Mouse (Mus musculus): Measurements from ENCODE around the gene Extl1. TPM values are rescaled to one million over a fixed set of nuclear protein-coding genes. Genes with fewer than 3 reads are reported as not detected.
A peak's percentile ranks its signal among the peaks of the same experiment; 100 is the strongest.

Gene Extl1
- polyA plus RNA-seq, 1 experiment = 8.9 TPM

GRCm38 (mm10) chr4:134365280-134365679, 18.4 kb downstream of the Extl1 start:
- WGBS = 7% methylated on average over 5 of the region's 5 CpGs

GRCm38 (mm10) chr4:134362586-134362985, 21.1 kb downstream of the Extl1 start:
- WGBS = under 1% methylated on average over 9 of the region's 9 CpGs
- TF ChIP-seq POLR2A (IDR thresholded peaks at IDR 0.05; ENCODE audit: control insufficient read depth, extremely low read depth, insufficient read depth, low read length, poor library complexity) (no peak), CTCF (IDR thresholded peaks at IDR 0.05; ENCODE audit: borderline replicate concordance, control insufficient read depth, extremely low read depth, insufficient read depth, low read length, poor library complexity) (no peak)

More at GRCm38 (mm10) chr4:134365280-134365679, 18.4 kb downstream of the Extl1 start:
- no peaks in the 10 kb centered on the region for H3K36me3 ChIP-seq (ENCODE audit: control insufficient read depth, insufficient read depth, low read length)
- no peak for TF ChIP-seq CTCF (IDR thresholded peaks at IDR 0.05; ENCODE audit: borderline replicate concordance, control insufficient read depth, extremely low read depth, insufficient read depth, low read length, poor library complexity)
- no peak for TF ChIP-seq POLR2A (IDR thresholded peaks at IDR 0.05; ENCODE audit: control insufficient read depth, extremely low read depth, insufficient read depth, low read length, poor library complexity)
- H3K27ac ChIP-seq (ENCODE audit: control insufficient read depth, insufficient read depth, low read length) = no peak overlapping the region
- DNase-seq = no peak
- H3K4me1 ChIP-seq (replicated peaks; ENCODE audit: control insufficient read depth, insufficient read depth, low read length) = peaks cover 38% of the 10 kb centered on the region
- H3K27me3 ChIP-seq (ENCODE audit: control insufficient read depth, insufficient read depth, low read length) = no peaks in the 10 kb centered on the region
- H3K4me3 ChIP-seq (ENCODE audit: control insufficient read depth, insufficient read depth, low read length) = no peak overlapping the region

GRCm38 (mm10) chr4:134362124-134362523, 21.5 kb downstream of the Extl1 start:
- H3K4me1 ChIP-seq (replicated peaks; ENCODE audit: control insufficient read depth, insufficient read depth, low read length) = peaks cover 39% of the 10 kb centered on the region
- H3K27me3 ChIP-seq (ENCODE audit: control insufficient read depth, insufficient read depth, low read length) = no peaks in the 10 kb centered on the region
- no peaks in the 10 kb centered on the region for H3K36me3 ChIP-seq (ENCODE audit: control insufficient read depth, insufficient read depth, low read length)
- 33% methylated on average over 9 of the region's 9 CpGs for WGBS
- no peak overlapping the region for H3K4me3 ChIP-seq (ENCODE audit: control insufficient read depth, insufficient read depth, low read length)
- peak overlapping the region; percentile 22; the same call in 1 of the 2 replicates for H3K27ac ChIP-seq (ENCODE audit: control insufficient read depth, insufficient read depth, low read length)
- DNase-seq = no peak
- TF ChIP-seq CTCF (IDR thresholded peaks at IDR 0.05; ENCODE audit: borderline replicate concordance, control insufficient read depth, extremely low read depth, insufficient read depth, low read length, poor library complexity) (no peak), POLR2A (IDR thresholded peaks at IDR 0.05; ENCODE audit: control insufficient read depth, extremely low read depth, insufficient read depth, low read length, poor library complexity) (no peak)

More at GRCm38 (mm10) chr4:134362586-134362985, 21.1 kb downstream of the Extl1 start:
- DNase-seq = peak; percentile 82
- H3K27me3 ChIP-seq (ENCODE audit: control insufficient read depth, insufficient read depth, low read length) = no peaks in the 10 kb centered on the region
- H3K36me3 ChIP-seq (ENCODE audit: control insufficient read depth, insufficient read depth, low read length) = no peaks in the 10 kb centered on the region
- peak overlapping the region; percentile 16; the same call in 1 of the 2 replicates for H3K27ac ChIP-seq (ENCODE audit: control insufficient read depth, insufficient read depth, low read length)
- peak overlapping the region; percentile 12; the same call in 1 of the 2 replicates for H3K4me3 ChIP-seq (ENCODE audit: control insufficient read depth, insufficient read depth, low read length)
- peaks cover 38% of the 10 kb centered on the region for H3K4me1 ChIP-seq (replicated peaks; ENCODE audit: control insufficient read depth, insufficient read depth, low read length)

- peak overlapping the region; percentile 22; the same call in 1 of the 2 replicates for H3K27ac ChIP-seq (ENCODE audit: control insufficient read depth, insufficient read depth, low read length)
- no peaks in the 10 kb centered on the region for H3K36me3 ChIP-seq (ENCODE audit: control insufficient read depth, insufficient read depth, low read length)
- WGBS = 4% methylated on average over 5 of the region's 5 CpGs
- no peaks in the 10 kb centered on the region for H3K27me3 ChIP-seq (ENCODE audit: control insufficient read depth, insufficient read depth, low read length)
- no peak for DNase-seq
- peaks cover 46% of the 10 kb centered on the region for H3K4me1 ChIP-seq (replicated peaks; ENCODE audit: control insufficient read depth, insufficient read depth, low read length)
- H3K4me3 ChIP-seq (ENCODE audit: control insufficient read depth, insufficient read depth, low read length) = no peak overlapping the region
- TF ChIP-seq CTCF (IDR thresholded peaks at IDR 0.05; ENCODE audit: borderline replicate concordance, control insufficient read depth, extremely low read depth, insufficient read depth, low read length, poor library complexity) = no peak
- TF ChIP-seq POLR2A (IDR thresholded peaks at IDR 0.05; ENCODE audit: control insufficient read depth, extremely low read depth, insufficient read depth, low read length, poor library complexity) = no peak
These were observed 22.4 kb downstream of the Extl1 start for GRCm38 (mm10) chr4:134361215-134361614.

- no peak overlapping the region for H3K27ac ChIP-seq (ENCODE audit: control insufficient read depth, insufficient read depth, low read length)
These were observed 24.0 kb downstream of the Extl1 start for GRCm38 (mm10) chr4:134359649-134360048.

GRCm38 (mm10) chr4:134357461-134357771, 26.2 kb downstream of the Extl1 start:
- Histone ChIP-seq H3K27ac (ENCODE audit: control insufficient read depth, insufficient read depth, low read length) (no peak overlapping the region), H3K27me3 (ENCODE audit: control insufficient read depth, insufficient read depth, low read length) (no peaks in the 10 kb centered on the region), H3K36me3 (ENCODE audit: control insufficient read depth, insufficient read depth, low read length) (no peaks in the 10 kb centered on the region), H3K4me1 (replicated peaks; ENCODE audit: control insufficient read depth, insufficient read depth, low read length) (peaks cover 31% of the 10 kb centered on the region), H3K4me3 (ENCODE audit: control insufficient read depth, insufficient read depth, low read length) (no peak overlapping the region)
- no peak for DNase-seq
- TF ChIP-seq CTCF (IDR thresholded peaks at IDR 0.05; ENCODE audit: borderline replicate concordance, control insufficient read depth, extremely low read depth, insufficient read depth, low read length, poor library complexity) = no peak
- WGBS = 57% methylated on average over 17 of the region's 17 CpGs

More at GRCm38 (mm10) chr4:134359649-134360048, 24.0 kb downstream of the Extl1 start:
- no peak for DNase-seq
- H3K27me3 ChIP-seq (ENCODE audit: control insufficient read depth, insufficient read depth, low read length) = no peaks in the 10 kb centered on the region
- no peak overlapping the region for H3K4me3 ChIP-seq (ENCODE audit: control insufficient read depth, insufficient read depth, low read length)
- WGBS = 92% methylated on average over 6 of the region's 6 CpGs
- no peaks in the 10 kb centered on the region for H3K36me3 ChIP-seq (ENCODE audit: control insufficient read depth, insufficient read depth, low read length)
- TF ChIP-seq CTCF (IDR thresholded peaks at IDR 0.05; ENCODE audit: borderline replicate concordance, control insufficient read depth, extremely low read depth, insufficient read depth, low read length, poor library complexity) = no peak
- TF ChIP-seq POLR2A (IDR thresholded peaks at IDR 0.05; ENCODE audit: control insufficient read depth, extremely low read depth, insufficient read depth, low read length, poor library complexity) = no peak
- peaks cover 44% of the 10 kb centered on the region for H3K4me1 ChIP-seq (replicated peaks; ENCODE audit: control insufficient read depth, insufficient read depth, low read length)
